Mouse (Mus musculus) embryonic facial prominence, embryonic 14.5 days (tissue): ENCODE results near the gene Rc3h1. TPM values are rescaled to one million over a fixed set of nuclear protein-coding genes. Genes with fewer than 3 reads are reported as not detected.
"Not testable (repeated sequence)": the region's sequence is repeated elsewhere in the genome, so short reads cannot be mapped to it uniquely, and the experiment has no call there.

Experiments
- ATAC-seq: fragments of 200-750 bp; cut with Nextera tagmentation; 2 replicates; pipeline ENCODE4 v1.8.0; 2017; ENCODE audit warnings: low read depth, moderate number of reproducible peaks, moderate TSS enrichment
- DNase-seq: peaks from one replicate; pipeline ENCODE4 v3.0.0-alpha.2; 2015; ENCODE audit warnings: low spot score
- H3K27ac ChIP-seq: fragments of 300-500 bp; sonication (generic); replicated peaks from 2 replicates; pipeline ENCODE4 v1.5.1; 2014; ENCODE audit warnings: low read depth, mild to moderate bottlenecking, low read length, moderate library complexity
- H3K27me3 ChIP-seq: fragments of 300-500 bp; sonication (generic); replicated peaks from 2 replicates; pipeline ENCODE4 v1.6.1; 2014; ENCODE audit warnings: low read length; ENCODE audit not compliant: control insufficient read depth, insufficient read depth
- H3K36me3 ChIP-seq: fragments of 300-500 bp; sonication (generic); 2 replicates; pipeline ENCODE4 v1.6.1; 2014; ENCODE audit warnings: low read length, mixed read lengths; ENCODE audit not compliant: control insufficient read depth, insufficient read depth
- H3K4me1 ChIP-seq: fragments of 300-500 bp; sonication (generic); 2 replicates; pipeline ENCODE4 v1.6.1; 2014; ENCODE audit warnings: antibody characterized with exemption, low read length; ENCODE audit not compliant: control insufficient read depth, insufficient read depth
- H3K4me2 ChIP-seq: fragments of 300-500 bp; sonication (generic); 2 replicates; pipeline ENCODE4 v1.6.1; 2014; ENCODE audit warnings: low read depth, mild to moderate bottlenecking, low read length, moderate library complexity, mixed read lengths
- H3K4me3 ChIP-seq: fragments of 300-500 bp; sonication (generic); 2 replicates; pipeline ENCODE4 v1.5.1; 2014; ENCODE audit warnings: low read depth, mild to moderate bottlenecking, low read length
- H3K9ac ChIP-seq: fragments of 300-500 bp; sonication (generic); 2 replicates; pipeline ENCODE4 v1.6.1; 2014; ENCODE audit warnings: low read depth, mild to moderate bottlenecking, low read length, moderate library complexity, mixed read lengths
- H3K9me3 ChIP-seq: fragments of 300-500 bp; sonication (generic); 2 replicates; pipeline ENCODE4 v1.6.1; 2016; ENCODE audit warnings: low read length; ENCODE audit not compliant: control insufficient read depth
- WGBS: fragments of 180-500 bp; shearing (Covaris S2); extraction: QIAGEN DNeasy Blood & Tissue Kit; methylation state at CpG from one replicate; pipeline ENCODE4 v1.1.7; 2014; 5-methylcytosine and 5-hydroxymethylcytosine counted together
- polyA plus RNA-seq: library from polyadenylated mRNA; unstranded; fragments of >200 nt; fragmentation: Nextera tagmentation; extraction: Ambion mirVana; gene quantifications from 2 replicates; pipeline ENCODE4 v1.2.1, GENCODE M21; 2014

Rc3h1 gene
- polyA plus RNA-seq, 1 experiment from 2014 or later, result 8.1 TPM

- H3K9me3 ChIP-seq, H3K27ac ChIP-seq, H3K4me2 ChIP-seq, H3K4me3 ChIP-seq, ATAC-seq, H3K4me1 ChIP-seq, DNase-seq, H3K27me3 ChIP-seq, H3K9ac ChIP-seq, H3K36me3 ChIP-seq: not testable (repeated sequence)
- 59% methylated on average over 1 of the region's 1 CpGs for WGBS
Observed at GRCm38 (mm10) chr1:160881378-160881777, 24.8 kb upstream of the Rc3h1 start.

GRCm38 (mm10) chr1:160881968-160882367 lies 24.2 kb upstream of the Rc3h1 start:
- Histone ChIP-seq H3K4me2 (no peak overlapping the region), H3K9ac (no peak overlapping the region), H3K27me3 (no peaks in the 10 kb centered on the region), H3K27ac (no peak overlapping the region), H3K9me3 (no peaks in the 10 kb centered on the region), H3K4me1 (no peaks in the 10 kb centered on the region), H3K36me3 (no peaks in the 10 kb centered on the region), H3K4me3 (no peak overlapping the region)
- ATAC-seq (no peak), DNase-seq (no peak)
- WGBS, result 63% methylated on average over 3 of the region's 3 CpGs

GRCm38 (mm10) chr1:160884273-160884672 lies 21.9 kb upstream of the Rc3h1 start:
- Histone ChIP-seq H3K9ac (no peak overlapping the region), H3K4me1 (no peaks in the 10 kb centered on the region), H3K4me3 (no peak overlapping the region), H3K27ac (no peak overlapping the region), H3K9me3 (no peaks in the 10 kb centered on the region), H3K27me3 (no peaks in the 10 kb centered on the region), H3K4me2 (no peak overlapping the region), H3K36me3 (no peaks in the 10 kb centered on the region)
- 60% methylated on average over 3 of the region's 3 CpGs for WGBS
- no peak for DNase-seq
- ATAC-seq, result no peak

GRCm38 (mm10) chr1:160884993-160885392 lies 21.2 kb upstream of the Rc3h1 start:
- no peaks in the 10 kb centered on the region for H3K4me1 ChIP-seq
- DNase-seq, result no peak
- 58% methylated on average over 2 of the region's 2 CpGs for WGBS

GRCm38 (mm10) chr1:160899701-160900100 lies 6.5 kb upstream of the Rc3h1 start:
- 33% methylated on average over 10 of the region's 10 CpGs for whole genome bisulfite sequencing
- H3K27ac ChIP-seq, result no peak overlapping the region
- H3K4me3 ChIP-seq, result no peak overlapping the region
- H3K9me3 ChIP-seq, result no peaks in the 10 kb centered on the region
- no peaks in the 10 kb centered on the region for H3K27me3 ChIP-seq
- DNase-seq (no peak), ATAC-seq (no peak)
- H3K4me1 ChIP-seq, result no peaks in the 10 kb centered on the region
- H3K4me2 ChIP-seq, result no peak overlapping the region
- H3K9ac ChIP-seq, result no peak overlapping the region
- no peaks in the 10 kb centered on the region for H3K36me3 ChIP-seq

More at GRCm38 (mm10) chr1:160884993-160885392, 21.2 kb upstream of the Rc3h1 start:
- ATAC-seq, result no peak
- H3K36me3 ChIP-seq, result no peaks in the 10 kb centered on the region
- H3K9me3 ChIP-seq, result no peaks in the 10 kb centered on the region
- H3K4me2 ChIP-seq, result no peak overlapping the region
- H3K9ac ChIP-seq, result no peak overlapping the region
- H3K4me3 ChIP-seq, result no peak overlapping the region
- no peak overlapping the region for H3K27ac ChIP-seq
- no peaks in the 10 kb centered on the region for H3K27me3 ChIP-seq

- H3K9me3 ChIP-seq, result no peaks in the 10 kb centered on the region
- DNase-seq (no peak), ATAC-seq (no peak)
- H3K4me2 ChIP-seq, result no peak overlapping the region
- H3K36me3 ChIP-seq, result no peaks in the 10 kb centered on the region
- no peak overlapping the region for H3K9ac ChIP-seq
- H3K4me1 ChIP-seq, result peaks cover 9% of the 10 kb centered on the region
- H3K27ac ChIP-seq, result no peak overlapping the region
- H3K27me3 ChIP-seq, result no peaks in the 10 kb centered on the region
- no peak overlapping the region for H3K4me3 ChIP-seq
- WGBS, result 49% methylated on average over 4 of the region's 4 CpGs
Observed at GRCm38 (mm10) chr1:160904047-160904446, 2.2 kb upstream of the Rc3h1 start.

GRCm38 (mm10) chr1:160906558-160907481 lies 602 bp downstream of the Rc3h1 start:
- DNase-seq (peak; percentile 63), ATAC-seq (peak; percentile 76)
- Histone ChIP-seq H3K4me2 (peak overlapping the region; percentile 62), H3K9ac (peak overlapping the region; percentile 96), H3K27ac (peak overlapping the region; percentile 86), H3K27me3 (no peaks in the 10 kb centered on the region), H3K36me3 (no peaks in the 10 kb centered on the region), H3K4me3 (peak overlapping the region; percentile 96), H3K4me1 (peaks cover 12% of the 10 kb centered on the region), H3K9me3 (no peaks in the 10 kb centered on the region)
- WGBS, result 1% methylated on average over 27 of the region's 67 CpGs

GRCm38 (mm10) chr1:160910176-160910575 lies 4.0 kb downstream of the Rc3h1 start:
- H3K36me3 ChIP-seq, result no peaks in the 10 kb centered on the region

GRCm38 (mm10) chr1:160910812-160911211 lies 4.6 kb downstream of the Rc3h1 start:
- DNase-seq (no peak), ATAC-seq (no peak)
- H3K4me3 ChIP-seq, result no peak overlapping the region
- H3K4me2 ChIP-seq, result no peak overlapping the region
- peaks cover 12% of the 10 kb centered on the region for H3K4me1 ChIP-seq
- 90% methylated on average over 1 of the region's 1 CpGs for WGBS
- no peak overlapping the region for H3K9ac ChIP-seq
- H3K9me3 ChIP-seq, result no peaks in the 10 kb centered on the region
- no peaks in the 10 kb centered on the region for H3K36me3 ChIP-seq
- no peak overlapping the region for H3K27ac ChIP-seq
- no peaks in the 10 kb centered on the region for H3K27me3 ChIP-seq

More at GRCm38 (mm10) chr1:160910176-160910575, 4.0 kb downstream of the Rc3h1 start:
- DNase-seq (no peak), ATAC-seq (no peak)
- Histone ChIP-seq H3K4me2 (no peak overlapping the region), H3K4me3 (no peak overlapping the region), H3K9me3 (no peaks in the 10 kb centered on the region), H3K27ac (no peak overlapping the region), H3K27me3 (no peaks in the 10 kb centered on the region), H3K9ac (no peak overlapping the region), H3K4me1 (peaks cover 12% of the 10 kb centered on the region)
- 81% methylated on average over 1 of the region's 1 CpGs for WGBS
